Mouse (Mus musculus) stomach, postnatal 0 days (tissue): ENCODE data around the gene Reep3.

Experiments used
- CTCF ChIP-seq: IDR thresholded peaks from 2 replicates; pipeline ENCODE4 v1.5.1; 2016; ENCODE audit warnings: antibody characterized with exemption, low read depth, mild to moderate bottlenecking, moderate library complexity
- EP300 ChIP-seq: optimal IDR thresholded peaks from 2 replicates; pipeline ENCODE3; 2016; ENCODE audit warnings: antibody characterized with exemption

DNA sequence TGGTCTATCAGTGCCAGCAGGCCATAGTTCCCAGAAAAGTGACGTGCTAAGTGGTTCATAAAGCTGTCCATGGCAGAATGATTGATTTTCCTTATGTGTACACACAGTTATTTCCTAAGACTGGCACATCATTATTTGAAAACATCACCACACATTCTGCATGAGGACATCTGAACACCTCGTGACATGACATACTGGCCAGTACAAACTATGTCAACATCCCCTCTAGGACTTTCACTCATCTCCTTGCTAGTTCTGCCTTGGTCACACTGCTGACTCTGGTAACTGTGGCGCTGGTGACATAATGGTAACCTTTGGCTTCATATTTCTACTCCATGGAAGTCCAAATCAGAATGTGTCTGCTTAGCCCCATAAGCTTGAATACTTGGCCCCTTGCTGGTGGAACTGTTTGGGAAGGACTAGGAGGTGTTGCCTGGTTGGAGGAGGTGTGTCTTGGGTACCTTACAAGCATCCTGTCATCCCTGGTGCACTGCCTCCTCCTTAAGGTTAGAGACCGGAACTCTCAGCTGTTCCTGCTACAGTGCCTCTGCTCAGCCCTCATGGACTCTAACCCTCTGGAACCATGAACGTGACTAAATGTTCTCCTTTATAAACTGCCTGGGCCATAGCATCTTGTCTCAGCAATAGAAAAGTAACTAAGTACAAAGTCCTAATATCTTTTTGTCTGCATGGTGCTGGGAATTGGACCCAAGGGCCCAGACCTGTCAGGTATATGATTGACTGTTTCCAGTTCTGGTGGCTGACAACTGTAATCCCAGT, 9.1 kb downstream of the Reep3 start:
- no peak for TF ChIP-seq CTCF
- no peak for TF ChIP-seq EP300
